Mouse (Mus musculus) urinary bladder, postnatal 25 days (tissue): ENCODE results near the gene Defb46.

ENCODE experiments used
- DNase-seq: peaks from one replicate; pipeline ENCODE4 v3.0.0; 2022; ENCODE audit warnings: low spot score

Defb46 gene

DNA sequence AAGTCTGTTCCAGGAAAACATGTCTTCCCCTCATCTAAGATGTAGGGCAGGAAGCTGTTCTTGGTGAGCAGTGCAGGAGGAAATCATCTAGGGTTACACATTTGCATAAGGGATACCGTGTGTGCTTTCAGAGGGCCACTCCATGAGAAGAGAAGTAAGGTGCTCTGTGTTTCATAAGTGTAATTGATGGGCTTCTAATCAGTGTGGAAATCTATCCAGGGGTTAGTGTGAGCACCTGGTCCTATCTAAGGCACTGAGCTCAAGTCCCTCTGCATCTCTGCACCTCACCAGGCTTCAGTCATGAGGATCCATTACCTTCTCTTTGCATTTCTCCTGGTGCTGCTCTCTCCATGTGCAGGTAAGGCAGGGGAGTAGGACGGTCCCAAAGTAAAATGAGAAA lies at the start of gene Defb46:
Gene Defb46 (plus strand): TSS at position 301 of the 400 bp plus-strand sequence.
- DNase-seq: no peak

DNA sequence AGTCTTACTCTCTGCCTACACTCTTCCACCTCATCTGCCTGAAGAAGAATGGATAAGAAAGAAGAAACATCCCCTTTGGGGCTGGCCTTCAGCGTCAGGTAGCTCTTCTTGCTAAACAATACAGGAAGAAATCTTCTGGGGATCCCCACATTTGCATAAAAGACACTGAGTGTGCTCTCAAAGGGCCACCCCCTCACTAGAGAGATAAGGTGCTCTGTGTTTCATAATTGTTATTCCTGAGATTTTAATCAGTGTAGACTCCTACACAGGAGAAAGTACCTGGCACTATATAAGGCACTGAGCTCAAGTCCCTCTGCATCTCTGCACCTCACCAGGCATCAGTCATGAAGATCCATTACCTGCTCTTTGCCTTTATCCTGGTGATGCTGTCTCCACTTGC lies 14.6 kb upstream of the Defb46 start, which contains the start of gene Defb6:
Gene Defb6 (plus strand): TSS at position 318 of the 400 bp plus-strand sequence.
- no peak for DNase-seq

DNA sequence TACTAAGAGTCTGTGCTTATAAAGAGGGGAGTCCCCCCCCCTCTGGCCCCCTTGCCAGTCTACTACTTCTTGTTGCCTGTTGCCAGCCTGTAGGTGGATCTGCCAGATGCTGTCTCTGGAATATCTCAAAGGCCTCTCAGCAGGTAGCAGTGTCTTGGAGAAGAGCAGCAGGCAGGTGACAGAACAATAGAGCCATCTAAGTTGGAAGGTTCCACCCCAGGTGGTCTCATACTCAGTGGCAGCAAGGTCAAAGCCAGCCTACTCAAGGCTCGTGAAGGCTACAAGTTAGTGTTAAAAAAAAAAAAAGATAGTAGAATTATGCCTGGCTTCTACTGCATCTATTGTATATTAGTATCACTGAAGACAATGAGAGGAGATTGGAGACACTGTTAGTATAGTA lies 1.6 kb upstream of the Defb46 start:
- no peak for DNase-seq

DNA sequence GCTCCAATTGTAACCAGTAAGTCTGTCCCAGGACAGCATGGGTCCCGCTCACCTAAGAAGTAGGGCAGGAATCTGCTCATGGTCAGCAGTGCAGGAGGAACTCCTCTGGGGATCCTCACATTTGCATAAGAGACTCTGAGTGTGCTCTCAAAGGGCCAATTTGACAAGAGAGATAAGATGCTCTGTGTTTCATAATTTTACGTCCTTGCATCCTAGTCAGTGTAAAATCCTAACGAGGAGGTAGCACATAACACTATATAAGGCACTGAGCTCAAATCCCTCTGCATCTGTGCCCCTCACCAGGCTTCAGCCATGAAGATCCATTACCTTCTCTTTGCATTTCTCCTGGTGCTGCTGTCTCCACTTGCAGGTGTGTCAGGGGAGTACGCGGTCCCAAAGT lies 7.6 kb downstream of the Defb46 start, which contains the start of gene Defb5:
Gene Defb5 (plus strand): TSS at position 301 of the 400 bp plus-strand sequence.
- DNase-seq: no peak

DNA sequence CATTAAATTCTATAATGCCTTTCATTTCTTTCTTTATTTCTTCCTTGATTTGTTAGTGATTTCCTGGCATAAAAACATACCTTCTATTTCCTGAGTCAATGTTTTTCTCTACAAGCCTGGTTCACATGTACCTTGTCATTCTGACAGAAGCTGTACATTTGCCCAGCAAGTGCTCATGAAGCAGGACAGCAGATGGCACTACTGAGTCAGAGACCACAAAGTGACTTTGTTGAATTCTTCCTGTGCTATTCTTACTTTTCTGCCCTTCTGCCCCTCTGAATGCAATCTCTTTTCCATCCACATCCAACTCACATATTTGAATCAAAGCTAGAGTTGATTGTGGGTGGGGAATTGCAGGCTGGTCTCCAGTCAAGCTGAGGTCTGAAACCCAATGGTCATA lies 18.4 kb downstream of the Defb46 start:
- no peak for DNase-seq

DNA sequence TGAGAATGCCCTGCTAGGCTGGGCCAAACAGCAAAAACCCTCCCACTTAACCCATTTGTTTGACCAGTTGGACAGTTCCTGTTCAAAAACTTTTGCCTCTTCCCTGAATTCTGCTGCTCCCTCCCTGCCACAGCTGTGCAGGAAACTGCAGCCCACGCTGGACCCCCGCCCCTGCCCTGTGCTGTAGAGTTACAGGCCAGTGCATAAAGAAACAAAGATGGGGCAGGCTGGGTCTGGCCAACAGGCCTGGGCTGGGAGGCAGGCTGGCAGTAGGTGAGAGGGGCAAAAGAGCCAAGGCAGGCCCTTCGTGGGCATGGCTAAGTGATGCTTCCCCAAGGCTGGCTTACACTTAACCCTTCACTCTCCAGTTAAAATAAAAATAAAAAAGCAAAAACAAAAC lies 20.0 kb downstream of the Defb46 start:
- no peak for DNase-seq
